Mouse (Mus musculus): ENCODE results near the gene Map1s. TPM values are rescaled to one million over a fixed set of nuclear protein-coding genes. Genes with fewer than 3 reads are reported as not detected.
A peak's percentile ranks its signal among the peaks of the same experiment; 100 is the strongest.
"Not testable (repeated sequence)": the region's sequence is repeated elsewhere in the genome, so short reads cannot be mapped to it uniquely, and the experiment has no call there.

Gene Map1s
- total RNA-seq, 1 experiment = 60.8 TPM

DNA sequence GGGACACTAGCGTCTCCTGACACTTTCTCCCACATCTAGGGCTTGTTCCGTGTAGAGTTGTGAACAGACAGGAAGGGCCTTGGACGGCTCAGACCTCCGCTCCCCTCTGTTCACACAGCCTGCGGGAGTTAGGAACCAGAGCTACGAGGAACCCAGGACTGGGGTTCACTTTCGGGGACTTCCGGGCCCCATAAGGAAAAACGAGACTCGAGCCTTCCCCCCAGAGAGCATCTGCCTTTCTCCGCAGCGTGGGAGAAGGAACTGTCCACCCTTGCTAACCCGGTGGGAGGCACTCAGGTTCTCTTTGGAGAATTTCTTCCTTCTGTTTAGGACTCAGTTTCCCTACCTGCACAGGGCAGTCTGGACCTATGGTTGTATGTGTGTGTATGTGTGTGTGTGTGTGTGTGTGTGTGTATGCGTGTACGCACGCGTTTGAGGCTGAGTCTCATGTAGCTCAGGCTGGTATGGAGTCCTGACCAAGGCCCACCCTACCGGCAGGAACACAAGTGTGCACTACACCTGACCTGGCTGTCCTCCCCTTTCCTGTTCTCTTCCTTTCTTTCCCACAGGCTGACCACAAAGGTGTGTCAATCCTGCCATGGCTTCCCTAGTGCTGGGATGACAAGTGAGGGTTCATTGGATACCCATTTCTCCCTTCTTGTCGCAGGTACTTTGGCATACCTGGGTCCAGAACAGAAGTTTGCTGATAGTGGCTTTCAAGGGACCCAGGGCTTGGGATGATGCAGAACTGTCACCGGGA lies 12.7 kb upstream of the Map1s start:
- peaks cover 4 to 21% of the 10 kb centered on the region in 2 experiments; a peak in 3 of 4 replicates for H3K4me1 ChIP-seq (ENCODE audit: control insufficient read depth in 2 of 2, insufficient read depth in 2 of 2, low read length in 2 of 2, poor library complexity in 1 of 2)
- TF ChIP-seq ZC3H11A (IDR thresholded peaks at IDR 0.05; ENCODE audit: borderline replicate concordance, low read depth, low read length) (no peak), MAFK (IDR thresholded peaks at IDR 0.05; ENCODE audit: insufficient read depth, low read depth, low read length) (no peak), HCFC1 (IDR thresholded peaks at IDR 0.05; ENCODE audit: borderline replicate concordance, insufficient read depth, low read length) (no peak), ZNF384 (IDR thresholded peaks at IDR 0.05; ENCODE audit: low read depth, low read length) (no peak), CHD2 (IDR thresholded peaks at IDR 0.05; ENCODE audit: low read depth, low read length) (no peak)
- H3K9ac ChIP-seq (ENCODE audit: insufficient read depth, low read depth, low read length, poor library complexity, severe bottlenecking) = 0 out of 2 replicates have a peak overlapping the region, but pooled peaks have one; percentile 56
- DNase-seq (ENCODE audit: low read depth, low spot score) = no peak
- H3K9me3 ChIP-seq (ENCODE audit: control insufficient read depth, insufficient read depth, low read depth, low read length) = no peaks in the 10 kb centered on the region
- in situ Hi-C loops (cut with MboI; ENCODE audit: low sequenced_read_pairs in 2 of 2, unreplicated experiment in 2 of 2) = no loop called here
- H3K36me3 ChIP-seq (ENCODE audit: control insufficient read depth, insufficient read depth, low read length, poor library complexity, severe bottlenecking) = peaks cover 30% of the 10 kb centered on the region
- H3K4me3 ChIP-seq (ENCODE audit: insufficient read depth in 1 of 2, low read depth in 1 of 2, low read length in 2 of 2, poor library complexity in 1 of 2, severe bottlenecking in 1 of 2) = peak overlapping the region in 1 of 2 experiments; percentile 66; a peak in 2 of 4 replicates
- H3K27ac ChIP-seq (ENCODE audit: insufficient read depth, low read depth, low read length, poor library complexity, severe bottlenecking) = no peak overlapping the region

GRCm38 (mm10) chr8:70893656-70894384 lies 11.9 kb upstream of the Map1s start:
- TF ChIP-seq ZNF384 (IDR thresholded peaks at IDR 0.05; ENCODE audit: low read depth, low read length) (no peak), ZC3H11A (IDR thresholded peaks at IDR 0.05; ENCODE audit: borderline replicate concordance, low read depth, low read length) (no peak), MAFK (IDR thresholded peaks at IDR 0.05; ENCODE audit: insufficient read depth, low read depth, low read length) (no peak), CHD2 (IDR thresholded peaks at IDR 0.05; ENCODE audit: low read depth, low read length) (no peak; the same call in 1 of the 2 replicates), HCFC1 (IDR thresholded peaks at IDR 0.05; ENCODE audit: borderline replicate concordance, insufficient read depth, low read length) (no peak; the same call in none of the 2 replicates)
- in situ Hi-C loops (cut with MboI; ENCODE audit: low sequenced_read_pairs in 2 of 2, unreplicated experiment in 2 of 2) = no loop called here
- no peak overlapping the region for H3K27ac ChIP-seq (ENCODE audit: insufficient read depth, low read depth, low read length, poor library complexity, severe bottlenecking)
- H3K4me3 ChIP-seq (ENCODE audit: insufficient read depth in 1 of 2, low read depth in 1 of 2, low read length in 2 of 2, poor library complexity in 1 of 2, severe bottlenecking in 1 of 2) = no peak overlapping the region
- no peak overlapping the region for H3K9ac ChIP-seq (ENCODE audit: insufficient read depth, low read depth, low read length, poor library complexity, severe bottlenecking)
- no peaks in the 10 kb centered on the region for H3K9me3 ChIP-seq (ENCODE audit: control insufficient read depth, insufficient read depth, low read depth, low read length)
- peak; percentile 91 for DNase-seq (ENCODE audit: low read depth, low spot score)
- H3K4me1 ChIP-seq (ENCODE audit: control insufficient read depth in 2 of 2, insufficient read depth in 2 of 2, low read length in 2 of 2, poor library complexity in 1 of 2) = peaks cover 4 to 22% of the 10 kb centered on the region in 2 experiments; a peak in 3 of 4 replicates
- peaks cover 30% of the 10 kb centered on the region for H3K36me3 ChIP-seq (ENCODE audit: control insufficient read depth, insufficient read depth, low read length, poor library complexity, severe bottlenecking)

DNA sequence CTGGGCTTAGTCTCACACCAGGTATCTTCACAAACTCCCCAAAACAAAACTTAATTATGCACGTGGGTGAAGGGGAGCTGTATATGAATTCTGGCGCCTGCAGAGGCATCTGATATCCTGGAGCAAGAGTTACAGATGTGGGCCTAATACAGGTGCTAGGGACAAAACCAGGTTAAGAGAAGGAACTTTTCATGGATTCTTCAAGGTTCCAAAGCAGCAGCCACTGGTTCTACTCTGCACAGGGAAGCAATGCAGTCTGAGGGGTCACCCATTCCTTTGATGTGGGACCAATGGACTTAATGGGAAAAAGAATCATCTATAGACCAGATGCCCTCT lies 11.4 kb upstream of the Map1s start:
- Histone ChIP-seq H3K36me3 (ENCODE audit: control insufficient read depth, insufficient read depth, low read length, poor library complexity, severe bottlenecking) (peaks cover 30% of the 10 kb centered on the region), H3K27ac (ENCODE audit: insufficient read depth, low read depth, low read length, poor library complexity, severe bottlenecking) (no peak overlapping the region), H3K4me1 (ENCODE audit: control insufficient read depth in 2 of 2, insufficient read depth in 2 of 2, low read length in 2 of 2, poor library complexity in 1 of 2) (peaks cover 4 to 20% of the 10 kb centered on the region in 2 experiments; a peak in 3 of 4 replicates), H3K9ac (ENCODE audit: insufficient read depth, low read depth, low read length, poor library complexity, severe bottlenecking) (no peak overlapping the region), H3K4me3 (ENCODE audit: insufficient read depth in 1 of 2, low read depth in 1 of 2, low read length in 2 of 2, poor library complexity in 1 of 2, severe bottlenecking in 1 of 2) (no peak overlapping the region), H3K9me3 (ENCODE audit: control insufficient read depth, insufficient read depth, low read depth, low read length) (no peaks in the 10 kb centered on the region)
- in situ Hi-C loops (cut with MboI; ENCODE audit: low sequenced_read_pairs in 2 of 2, unreplicated experiment in 2 of 2) = no loop called here
- no peak for DNase-seq (ENCODE audit: low read depth, low spot score)
- TF ChIP-seq MAFK (IDR thresholded peaks at IDR 0.05; ENCODE audit: insufficient read depth, low read depth, low read length) (no peak), CHD2 (IDR thresholded peaks at IDR 0.05; ENCODE audit: low read depth, low read length) (peak; percentile 78)

- in situ Hi-C loops (cut with MboI; ENCODE audit: low sequenced_read_pairs in 2 of 2, unreplicated experiment in 2 of 2) = no loop called here
- Histone ChIP-seq H3K4me3 (ENCODE audit: insufficient read depth in 1 of 2, low read depth in 1 of 2, low read length in 2 of 2, poor library complexity in 1 of 2, severe bottlenecking in 1 of 2) (peak overlapping the region in 1 of 2 experiments; percentile 98; a peak in 2 of 4 replicates), H3K9ac (ENCODE audit: insufficient read depth, low read depth, low read length, poor library complexity, severe bottlenecking) (peak overlapping the region; percentile 100; the same call in 1 of the 2 replicates), H3K4me1 (ENCODE audit: control insufficient read depth in 2 of 2, insufficient read depth in 2 of 2, low read length in 2 of 2, poor library complexity in 1 of 2) (peaks cover 4 to 19% of the 10 kb centered on the region in 2 experiments; a peak in 3 of 4 replicates), H3K36me3 (ENCODE audit: control insufficient read depth, insufficient read depth, low read length, poor library complexity, severe bottlenecking) (peaks cover 30% of the 10 kb centered on the region), H3K27ac (ENCODE audit: insufficient read depth, low read depth, low read length, poor library complexity, severe bottlenecking) (no peak overlapping the region), H3K9me3 (ENCODE audit: control insufficient read depth, insufficient read depth, low read depth, low read length) (no peaks in the 10 kb centered on the region)
- TF ChIP-seq CHD2 (IDR thresholded peaks at IDR 0.05; ENCODE audit: low read depth, low read length) = no peak
- no peak for TF ChIP-seq MAFK (IDR thresholded peaks at IDR 0.05; ENCODE audit: insufficient read depth, low read depth, low read length)
- TF ChIP-seq ZC3H11A (IDR thresholded peaks at IDR 0.05; ENCODE audit: borderline replicate concordance, low read depth, low read length) = no peak
- TF ChIP-seq ZNF384 (IDR thresholded peaks at IDR 0.05; ENCODE audit: low read depth, low read length) = no peak
- no peak for TF ChIP-seq HCFC1 (IDR thresholded peaks at IDR 0.05; ENCODE audit: borderline replicate concordance, insufficient read depth, low read length)
- no peak for DNase-seq (ENCODE audit: low read depth, low spot score)
These were observed 10.8 kb upstream of the Map1s start for GRCm38 (mm10) chr8:70894771-70895545.

DNA sequence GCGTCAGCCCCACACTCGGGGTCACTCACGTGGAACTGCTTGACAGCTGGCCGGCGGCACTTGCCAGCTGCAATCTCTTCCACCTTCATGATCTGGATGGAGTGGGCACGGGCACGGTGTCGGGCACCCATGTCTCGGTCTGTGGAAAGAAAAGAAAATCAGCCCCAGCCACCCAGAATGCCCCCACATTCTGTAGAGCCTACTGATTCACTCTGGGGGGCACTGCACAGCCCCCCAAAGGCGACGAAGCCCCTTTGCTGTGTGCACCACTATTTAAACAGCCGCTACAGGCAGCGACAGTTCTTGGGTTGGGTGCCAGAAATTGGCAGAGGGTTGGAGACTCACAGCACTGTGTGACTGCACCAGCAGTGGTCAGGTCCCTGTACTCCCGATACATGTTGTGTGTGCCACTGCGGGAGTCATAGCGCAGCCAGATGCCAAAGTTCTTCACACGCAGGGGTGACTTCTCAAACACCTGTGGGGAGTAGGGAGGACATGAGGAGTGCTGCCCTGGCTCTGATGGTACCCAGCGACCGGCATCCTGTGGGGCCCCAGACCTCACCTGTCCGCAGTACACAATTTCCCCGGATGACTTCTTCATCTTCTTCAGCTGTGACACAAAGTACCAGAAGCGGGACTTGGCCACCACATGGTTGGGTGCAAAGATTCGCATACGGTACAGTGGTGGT lies 10.0 kb upstream of the Map1s start:
- H3K9ac ChIP-seq (ENCODE audit: insufficient read depth, low read depth, low read length, poor library complexity, severe bottlenecking) = peak overlapping the region; percentile 100
- H3K9me3 ChIP-seq (ENCODE audit: control insufficient read depth, insufficient read depth, low read depth, low read length); in situ Hi-C loops (cut with MboI; ENCODE audit: low sequenced_read_pairs in 2 of 2, unreplicated experiment in 2 of 2); DNase-seq (ENCODE audit: low read depth, low spot score): not testable (repeated sequence)
- H3K4me3 ChIP-seq (ENCODE audit: insufficient read depth in 1 of 2, low read depth in 1 of 2, low read length in 2 of 2, poor library complexity in 1 of 2, severe bottlenecking in 1 of 2) = peak overlapping the region; percentile 66 to 98
- H3K4me1 ChIP-seq (ENCODE audit: control insufficient read depth in 2 of 2, insufficient read depth in 2 of 2, low read length in 2 of 2, poor library complexity in 1 of 2) = peaks cover 4 to 18% of the 10 kb centered on the region in 2 experiments; a peak in 3 of 4 replicates
- peaks cover 30% of the 10 kb centered on the region for H3K36me3 ChIP-seq (ENCODE audit: control insufficient read depth, insufficient read depth, low read length, poor library complexity, severe bottlenecking)
- H3K27ac ChIP-seq (ENCODE audit: insufficient read depth, low read depth, low read length, poor library complexity, severe bottlenecking) = peak overlapping the region; percentile 96; the same call in 1 of the 2 replicates

Measured in ES-E14 (cell line).